Mouse (Mus musculus) erythroblast, embryonic 14.5 days (primary cell): ENCODE data around the gene Hoxb13. TPM values are rescaled to one million over a fixed set of nuclear protein-coding genes. Genes with fewer than 3 reads are reported as not detected.

ENCODE experiments used
- H3K27me3 ChIP-seq: 2 replicates; pipeline ENCODE4 v1.6.1; 2012; ENCODE audit warnings: inconsistent platforms; ENCODE audit not compliant: control insufficient read depth
- H3K36me3 ChIP-seq: 2 replicates; pipeline ENCODE4 v1.6.1; 2012; ENCODE audit warnings: mild to moderate bottlenecking, inconsistent platforms; ENCODE audit not compliant: control insufficient read depth
- H3K4me1 ChIP-seq: 2 replicates; pipeline ENCODE4 v1.6.1; 2012; ENCODE audit warnings: inconsistent platforms; ENCODE audit not compliant: control insufficient read depth
- H3K4me3 ChIP-seq: replicated peaks from 2 replicates; pipeline ENCODE3; 2012; ENCODE audit warnings: moderate library complexity, mild to moderate bottlenecking, inconsistent platforms
- H3K9me3 ChIP-seq: 2 replicates; pipeline ENCODE4 v1.6.1; 2012; ENCODE audit warnings: low read length, inconsistent platforms, mixed read lengths; ENCODE audit not compliant: control insufficient read depth
- GATA1 ChIP-seq: IDR thresholded peaks from 2 replicates; pipeline ENCODE4 v1.6.1; 2012; ENCODE audit warnings: low read length, inconsistent platforms, mixed read lengths
- TAL1 ChIP-seq: IDR thresholded peaks from 3 replicates; pipeline ENCODE4 v1.6.1; 2012; ENCODE audit warnings: low read length, inconsistent platforms, mixed read lengths
- polyA plus RNA-seq: library from polyadenylated mRNA; stranded (reverse); fragments of >175 nt; gene quantifications from 2 replicates; pipeline ENCODE4 v1.2.3, GENCODE M21; 2012

Gene Hoxb13
- polyA plus RNA-seq, 1 experiment: 0.02 TPM

DNA sequence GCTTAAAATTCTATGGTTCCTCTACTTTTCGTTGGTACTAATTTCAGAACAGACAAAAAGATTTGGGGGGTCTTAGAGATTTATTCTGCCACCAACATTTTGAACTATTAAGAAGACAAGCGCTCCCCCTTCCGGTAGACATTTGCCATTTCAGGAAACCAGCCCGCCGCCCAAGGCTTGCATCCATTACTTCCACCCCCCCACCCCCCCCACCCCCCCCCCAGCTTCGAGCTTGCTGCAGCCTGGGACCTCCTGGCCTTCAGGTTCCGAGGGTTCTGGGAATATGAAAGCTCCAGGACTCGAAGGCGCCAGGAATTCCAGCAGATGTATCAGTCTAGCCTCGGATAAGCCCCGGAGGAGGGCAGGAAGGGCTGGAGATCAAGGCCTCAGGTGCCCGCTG lies 4.5 kb downstream of the Hoxb13 start:
- Histone ChIP-seq H3K9me3 (no peaks in the 10 kb centered on the region), H3K4me3 (no peak overlapping the region), H3K36me3 (no peaks in the 10 kb centered on the region), H3K4me1 (no peaks in the 10 kb centered on the region), H3K27me3 (peaks cover 100% of the 10 kb centered on the region)
- TF ChIP-seq GATA1 (no peak), TAL1 (no peak)

- peaks cover 100% of the 10 kb centered on the region for H3K27me3 ChIP-seq
- no peaks in the 10 kb centered on the region for H3K4me1 ChIP-seq
- H3K4me3 ChIP-seq: no peak overlapping the region
Observed at GRCm38 (mm10) chr11:96199181-96200086, 5.3 kb downstream of the Hoxb13 start.

GRCm38 (mm10) chr11:96200183-96200655 lies 6.1 kb downstream of the Hoxb13 start:
- no peak for TF ChIP-seq GATA1
- TF ChIP-seq TAL1: no peak
- Histone ChIP-seq H3K36me3 (no peaks in the 10 kb centered on the region), H3K9me3 (no peaks in the 10 kb centered on the region), H3K4me1 (no peaks in the 10 kb centered on the region), H3K27me3 (peaks cover 100% of the 10 kb centered on the region), H3K4me3 (no peak overlapping the region)

More at GRCm38 (mm10) chr11:96199181-96200086, 5.3 kb downstream of the Hoxb13 start:
- Histone ChIP-seq H3K9me3 (no peaks in the 10 kb centered on the region), H3K36me3 (no peaks in the 10 kb centered on the region)
- TF ChIP-seq GATA1 (no peak), TAL1 (no peak)

GRCm38 (mm10) chr11:96201741-96202140 lies 7.6 kb downstream of the Hoxb13 start:
- no peak overlapping the region for H3K4me3 ChIP-seq
- H3K4me1 ChIP-seq: no peaks in the 10 kb centered on the region
- H3K36me3 ChIP-seq: no peaks in the 10 kb centered on the region
- TF ChIP-seq TAL1 (no peak), GATA1 (no peak)
- H3K9me3 ChIP-seq: no peaks in the 10 kb centered on the region
- H3K27me3 ChIP-seq: peaks cover 100% of the 10 kb centered on the region

- Histone ChIP-seq H3K36me3 (no peaks in the 10 kb centered on the region), H3K4me3 (no peak overlapping the region), H3K9me3 (no peaks in the 10 kb centered on the region), H3K27me3 (peaks cover 100% of the 10 kb centered on the region), H3K4me1 (no peaks in the 10 kb centered on the region)
- TF ChIP-seq GATA1 (no peak), TAL1 (no peak)
Observed at GRCm38 (mm10) chr11:96202401-96203081, 8.4 kb downstream of the Hoxb13 start.

DNA sequence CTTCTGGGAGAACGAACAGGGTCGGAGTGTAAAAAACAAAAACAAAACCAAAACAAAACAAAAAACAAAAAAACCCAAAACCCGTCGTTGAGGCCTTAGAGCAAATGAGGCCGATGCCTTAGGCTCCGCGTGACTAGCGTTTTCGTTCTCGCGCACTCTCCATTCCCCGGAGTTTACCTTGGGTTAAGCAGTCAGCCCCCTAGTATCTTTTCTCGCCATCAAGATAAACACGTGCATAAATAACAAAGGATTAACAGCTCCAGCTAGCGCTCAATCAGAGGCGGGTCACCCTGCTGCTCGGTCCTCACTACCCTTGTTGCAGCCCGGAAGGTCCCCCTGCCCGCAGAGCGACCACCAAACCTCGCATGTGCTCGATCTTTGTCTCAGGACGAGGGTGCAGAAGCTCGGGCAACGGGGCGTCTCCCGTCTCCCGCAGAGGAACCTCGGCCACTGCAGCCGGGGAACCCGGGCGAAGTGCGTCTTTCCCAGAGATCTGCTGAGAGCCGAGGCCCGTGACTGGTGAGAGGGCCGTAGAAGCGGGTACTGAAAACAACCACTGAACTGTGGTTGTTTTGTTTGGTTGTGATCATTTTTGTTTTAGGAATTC lies 9.2 kb downstream of the Hoxb13 start:
- no peaks in the 10 kb centered on the region for H3K4me1 ChIP-seq
- H3K36me3 ChIP-seq: no peaks in the 10 kb centered on the region
- TF ChIP-seq GATA1: no peak
- no peak for TF ChIP-seq TAL1
- no peaks in the 10 kb centered on the region for H3K9me3 ChIP-seq
- peaks cover 99% of the 10 kb centered on the region for H3K27me3 ChIP-seq
- no peak overlapping the region for H3K4me3 ChIP-seq

DNA sequence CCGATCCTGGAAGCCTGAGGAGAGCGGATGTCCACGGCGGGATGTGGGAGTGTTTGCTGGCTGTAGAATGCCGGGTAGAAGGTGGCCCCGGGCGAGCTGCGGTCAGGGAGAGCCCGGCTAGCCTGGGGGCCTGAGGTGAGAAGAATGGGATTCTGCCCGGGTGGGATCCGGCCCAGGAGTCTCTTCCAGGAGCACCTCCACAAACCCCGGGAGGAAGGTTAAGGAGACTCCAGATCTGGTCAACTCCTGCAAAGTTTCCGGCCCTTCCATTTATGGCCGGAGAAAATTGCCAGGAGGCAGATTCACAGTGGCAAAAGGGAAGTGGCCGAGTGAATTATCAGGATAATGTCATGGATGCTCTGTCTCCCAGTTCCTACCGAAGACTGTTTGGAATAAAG lies 9.7 kb downstream of the Hoxb13 start:
- no peaks in the 10 kb centered on the region for H3K4me1 ChIP-seq
- H3K36me3 ChIP-seq: no peaks in the 10 kb centered on the region
- H3K4me3 ChIP-seq: no peak overlapping the region
- TF ChIP-seq GATA1 (no peak), TAL1 (no peak)
- no peaks in the 10 kb centered on the region for H3K9me3 ChIP-seq
- peaks cover 96% of the 10 kb centered on the region for H3K27me3 ChIP-seq

DNA sequence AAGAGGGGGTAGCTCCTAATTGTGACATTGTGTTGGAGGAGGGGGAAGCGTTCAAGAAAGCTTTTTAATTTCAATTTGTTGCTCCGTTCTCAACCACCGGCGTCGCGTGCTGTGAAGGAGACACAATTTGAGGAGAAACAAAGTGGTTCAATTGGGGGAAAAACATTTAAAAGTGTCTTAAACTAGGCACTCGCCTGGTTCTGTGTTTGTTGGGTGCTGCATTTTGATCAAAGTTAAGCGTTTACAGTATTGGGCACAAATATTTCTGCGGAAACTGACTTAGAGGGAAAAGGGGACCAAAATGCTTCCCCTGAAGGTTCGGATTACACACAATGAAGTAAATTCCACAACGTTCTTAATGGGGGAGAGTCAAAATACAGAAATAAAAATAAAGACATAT lies 10.2 kb downstream of the Hoxb13 start:
- TF ChIP-seq TAL1 (no peak), GATA1 (no peak)
- H3K9me3 ChIP-seq: no peaks in the 10 kb centered on the region
- no peak overlapping the region for H3K4me3 ChIP-seq
- peaks cover 95% of the 10 kb centered on the region for H3K27me3 ChIP-seq
- H3K36me3 ChIP-seq: no peaks in the 10 kb centered on the region
- no peaks in the 10 kb centered on the region for H3K4me1 ChIP-seq

DNA sequence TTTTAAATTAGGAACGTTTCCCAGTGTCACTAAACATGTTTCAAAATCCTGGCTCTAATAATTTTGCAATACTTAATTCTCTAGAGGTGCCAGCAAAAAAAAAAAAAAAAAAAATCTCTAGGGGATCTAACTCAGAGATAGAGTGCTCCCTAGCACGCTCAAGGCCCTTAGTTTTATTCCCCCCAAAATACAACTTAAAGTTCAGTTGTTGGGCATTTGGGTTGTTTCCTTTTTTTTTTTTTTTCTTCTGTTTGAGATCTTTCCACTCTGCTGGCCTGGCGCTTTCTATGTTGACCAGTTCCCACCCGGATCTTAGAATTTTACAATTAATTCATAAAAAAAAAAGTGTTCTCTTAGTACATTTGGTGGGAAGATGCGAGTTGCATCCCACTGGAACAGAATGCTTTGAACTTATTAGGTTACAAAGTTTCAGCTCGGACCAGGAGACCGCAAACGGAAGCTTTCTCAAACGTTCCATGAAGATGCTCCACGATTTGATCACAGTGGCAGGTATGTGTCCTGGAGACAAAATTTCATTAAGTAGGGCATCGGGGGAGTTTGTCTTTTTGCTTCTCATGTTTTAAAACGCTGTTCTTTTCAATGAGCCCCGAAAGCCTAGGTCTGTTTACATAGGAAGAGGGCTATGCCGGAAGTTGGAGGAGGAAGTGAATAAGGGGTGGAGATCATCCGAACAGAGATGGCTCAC lies 11.5 kb downstream of the Hoxb13 start:
- TF ChIP-seq TAL1: no peak
- TF ChIP-seq GATA1: no peak
- Histone ChIP-seq H3K36me3 (no peaks in the 10 kb centered on the region), H3K27me3 (peaks cover 86% of the 10 kb centered on the region), H3K4me1 (no peaks in the 10 kb centered on the region), H3K4me3 (no peak overlapping the region), H3K9me3 (no peaks in the 10 kb centered on the region)
